Mouse (Mus musculus): Measurements from ENCODE around the gene Ccdc28a. TPM values are rescaled to one million over a fixed set of nuclear protein-coding genes. Genes with fewer than 3 reads are reported as not detected.

Ccdc28a gene
- total RNA-seq, 2 experiments from 2014 or later = 15.2 to 15.5 TPM

DNA sequence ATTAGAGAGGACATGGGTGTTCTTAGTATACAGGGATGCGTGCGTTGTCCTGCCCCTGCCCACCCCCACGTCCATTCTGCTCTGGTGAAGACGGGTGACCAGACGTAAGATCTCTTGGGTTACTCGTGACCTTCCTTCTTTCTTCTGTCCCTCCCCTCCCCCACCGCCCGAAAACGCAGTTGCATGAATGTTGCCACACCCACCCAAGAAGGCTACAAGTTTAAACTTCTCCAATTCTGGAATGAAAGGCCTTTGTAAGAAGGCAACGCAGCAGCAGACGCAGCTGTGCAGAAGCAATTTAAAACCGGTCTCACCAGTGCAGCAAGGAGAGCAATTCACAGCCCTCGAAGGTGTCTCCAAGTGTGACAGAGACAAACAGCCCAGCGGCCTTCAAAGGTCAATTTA, 40.1 kb downstream of the Ccdc28a start:
- no peak for DNase-seq

DNA sequence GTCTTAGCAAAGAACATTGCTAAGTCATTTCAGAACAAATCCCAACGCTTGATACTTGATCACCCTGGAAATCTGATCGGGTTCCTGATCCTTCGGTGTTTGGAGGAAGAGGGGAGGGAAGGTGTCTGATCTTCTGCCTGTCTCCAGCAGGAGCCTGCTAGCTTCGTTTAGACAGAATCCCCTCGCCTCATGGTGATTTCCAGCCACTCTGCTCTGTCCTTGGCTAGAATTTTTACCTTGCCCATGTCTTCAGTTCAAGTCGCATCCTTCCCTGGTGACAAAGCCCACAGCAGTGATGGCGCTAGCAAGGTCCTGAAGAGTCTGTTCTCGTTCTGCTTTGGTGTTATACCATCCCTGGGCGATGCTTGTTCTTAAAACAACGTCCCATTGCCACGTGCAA, 40.6 kb downstream of the Ccdc28a start:
- no peak for DNase-seq

DNA sequence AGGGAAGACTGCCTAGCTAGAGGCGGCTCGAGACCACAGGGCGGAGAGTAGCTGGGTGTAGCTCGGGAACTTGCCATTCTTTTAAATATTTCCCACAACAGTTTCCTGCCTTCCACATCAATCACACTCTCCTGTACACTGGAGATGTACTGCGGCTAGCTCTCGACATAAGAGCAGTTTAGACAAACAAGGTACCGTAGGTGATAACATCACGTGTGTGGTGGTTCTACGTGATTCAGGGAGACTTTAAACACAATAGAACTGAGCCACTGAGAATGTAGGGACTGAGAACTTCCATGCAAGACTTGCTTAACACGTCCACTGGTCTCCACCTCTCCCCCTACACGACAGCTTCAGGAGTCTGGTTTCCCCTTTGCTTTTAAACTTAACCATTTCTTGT, 41.6 kb downstream of the Ccdc28a start:
- DNase-seq = no peak

DNA sequence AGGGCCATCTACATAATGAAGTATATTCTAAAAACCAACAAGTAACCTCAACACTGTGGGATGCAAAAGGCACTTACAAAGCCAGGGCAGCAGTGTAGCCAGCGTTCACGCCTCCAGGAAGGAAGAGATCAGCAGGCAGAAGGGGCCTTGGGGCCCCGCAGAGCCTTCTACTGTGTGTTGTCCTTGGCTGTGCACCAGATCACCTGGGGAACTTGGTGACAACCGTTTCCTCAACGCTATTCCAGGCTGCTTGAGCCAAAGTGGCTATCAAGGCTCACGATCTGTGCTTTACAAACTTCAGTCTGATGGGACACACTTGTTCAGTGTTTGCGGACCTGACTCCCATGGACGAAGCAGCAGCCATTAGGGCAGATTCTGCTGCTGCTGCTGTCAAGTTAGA, 43.1 kb downstream of the Ccdc28a start:
- DNase-seq = no peak

DNA sequence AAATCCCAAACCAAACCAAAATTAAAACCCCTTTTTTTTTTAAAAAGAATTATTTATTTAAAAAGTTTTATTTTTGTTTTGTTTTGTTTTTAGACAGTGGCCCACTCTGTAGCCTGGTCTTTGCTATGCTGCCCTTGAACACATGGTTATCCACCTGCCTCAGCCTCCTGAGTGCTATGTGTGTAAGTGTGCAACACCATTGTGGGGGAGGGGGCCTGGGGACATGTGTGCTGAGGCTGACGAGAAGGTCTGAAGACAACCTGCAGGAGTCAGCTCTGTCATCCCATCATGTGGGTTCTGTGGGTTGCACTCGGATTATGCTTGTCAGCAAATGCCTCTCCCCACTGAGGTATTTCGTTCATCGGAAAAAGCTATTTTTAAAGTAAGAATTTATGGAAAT, 45.3 kb downstream of the Ccdc28a start:
- no peak for DNase-seq

DNA sequence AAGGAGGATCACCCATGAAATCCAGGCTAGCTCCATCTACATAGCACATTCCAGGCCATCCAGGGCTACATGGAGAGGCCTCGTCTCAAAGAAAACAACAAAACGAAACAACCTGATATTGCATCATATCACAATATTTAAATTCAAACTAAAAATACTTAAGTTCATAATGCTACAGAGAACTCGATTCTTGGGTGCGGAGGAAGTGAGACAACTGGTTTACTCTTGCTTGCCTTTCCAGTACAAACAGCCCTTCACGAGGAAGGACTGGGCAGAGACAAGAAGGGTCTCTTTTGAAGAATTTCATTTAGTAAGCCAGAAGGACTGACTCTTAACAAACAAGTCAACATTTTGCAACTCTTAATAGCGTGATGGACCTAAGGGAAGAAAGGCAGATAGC, 46.2 kb downstream of the Ccdc28a start:
- DNase-seq = no peak

DNA sequence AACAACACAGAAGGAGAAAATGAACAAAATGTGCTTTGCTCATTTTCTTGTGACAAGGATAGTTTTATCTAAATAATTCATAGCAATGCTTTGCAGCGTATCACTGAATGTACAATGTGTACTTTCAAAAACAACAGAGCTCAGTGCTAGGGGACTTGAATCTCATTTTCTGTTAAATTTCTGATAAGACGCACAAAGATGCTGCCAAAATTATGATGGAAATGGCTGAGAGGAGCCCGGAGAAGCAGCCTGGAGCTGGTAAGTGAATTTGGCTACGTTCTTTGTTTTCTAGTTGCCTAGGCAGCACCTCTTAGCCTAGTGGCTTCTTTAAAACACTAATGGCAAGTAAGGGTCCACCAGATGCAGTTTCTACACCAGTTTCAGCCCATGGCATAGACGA, 52.6 kb downstream of the Ccdc28a start:
- DNase-seq = peak in 1 of 2 experiments; percentile 39

DNA sequence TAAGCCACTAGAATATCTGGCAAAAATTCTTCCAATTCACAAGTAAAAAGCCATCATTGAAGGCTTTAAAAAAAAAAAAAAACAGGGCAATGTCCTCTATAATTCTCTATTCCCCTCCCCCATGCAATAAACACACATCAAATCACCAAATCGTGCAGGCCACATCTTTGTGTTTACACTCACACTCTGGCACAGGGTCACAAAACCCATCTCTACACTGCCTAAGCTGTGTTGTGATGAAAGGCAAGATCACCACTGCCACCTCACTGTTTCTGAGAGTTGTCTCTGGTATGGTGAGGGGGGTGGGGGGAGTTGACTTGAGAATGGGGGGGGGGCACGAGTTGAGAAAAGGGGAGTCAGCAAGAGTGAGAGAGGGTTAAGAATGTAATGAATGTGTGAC, 57.5 kb downstream of the Ccdc28a start:
- DNase-seq = no peak

DNA sequence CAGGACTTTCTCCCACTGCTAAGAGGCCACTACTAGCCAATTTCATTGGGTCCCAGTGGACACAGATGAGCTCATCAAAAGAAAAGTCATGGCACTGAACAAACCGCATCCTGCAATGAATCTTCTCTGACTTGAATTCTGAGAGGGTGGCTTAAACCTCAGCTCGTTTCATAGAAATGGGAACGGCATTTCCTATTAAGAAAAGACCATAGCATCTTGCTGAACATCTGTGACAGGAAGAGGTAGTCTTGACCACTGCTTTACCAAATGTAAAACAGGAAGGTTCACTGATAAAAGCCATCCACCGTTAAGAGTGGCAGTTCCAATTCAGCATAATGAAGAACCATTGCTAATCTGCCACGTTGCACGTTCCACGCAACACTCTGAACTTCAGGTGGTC, 58.1 kb downstream of the Ccdc28a start:
- no peak for DNase-seq

DNA sequence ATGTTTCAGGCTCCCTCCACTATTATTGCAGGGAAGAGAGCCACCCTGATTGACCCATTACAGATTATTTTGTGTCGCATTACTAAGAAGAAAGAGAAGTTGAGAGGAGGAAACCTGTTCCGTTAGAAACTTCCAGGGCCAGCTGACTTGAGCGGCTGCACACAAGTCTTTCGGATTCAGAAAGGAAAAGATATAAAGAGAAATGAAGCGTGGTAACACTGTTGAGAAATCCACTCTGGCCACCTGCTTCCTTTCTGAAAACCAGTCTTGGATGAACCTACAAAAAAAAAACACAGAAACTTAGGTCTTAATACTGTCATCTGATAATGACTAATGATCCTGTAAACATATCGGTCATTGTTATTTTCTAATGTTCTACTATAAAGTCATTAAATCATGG, 59.7 kb downstream of the Ccdc28a start:
- no peak for DNase-seq

Other genes with a start within 250 kb of the Ccdc28a start
- 10 to 100 TPM; 27.6 to 37.5 TPM for gene Abracl, start 211.7 kb downstream of the Ccdc28a start, total RNA-seq (2021)
- gene Reps1, start 179.1 kb downstream of the Ccdc28a start, total RNA-seq (2021) = 10 to 100 TPM; 29.3 to 32.8 TPM
- gene Ect2l, start 24.1 kb downstream of the Ccdc28a start, total RNA-seq (2021) = under 1 TPM in 1 of 2 experiments, not detected in 1; 0.26 TPM
- 10 to 100 TPM; 15.1 to 17.2 TPM for gene Nhsl1, start 84.0 kb upstream of the Ccdc28a start, total RNA-seq (2021)